Mouse (Mus musculus) Patski (cell line): ENCODE measurements around the gene Tgfb3. TPM values are rescaled to one million over a fixed set of nuclear protein-coding genes. Genes with fewer than 3 reads are reported as not detected.
A peak's percentile ranks its signal among the peaks of the same experiment; 100 is the strongest.

Experiments used
- ATAC-seq: fragments of 100-300 bp; one replicate; pipeline ENCODE4 v1.8.0; 2021
- CTCF ChIA-PET: fragments of 350-600 bp; sonication (Branson Sonifier 250); formaldehyde crosslinking; loops from one replicate; lab custom pipeline; 2022; ENCODE audit warnings: inconsistent platforms; lab: Charles Lee
- POLR2A ChIA-PET: fragments of 350-600 bp; sonication (Branson Sonifier 250); formaldehyde crosslinking; loops from one replicate; lab custom pipeline; 2022; ENCODE audit warnings: antibody characterized with exemption, inconsistent platforms; lab: Charles Lee
- DNase-seq: peaks from one replicate; pipeline ENCODE4 v3.0.0-alpha.2; 2011; ENCODE audit warnings: low read depth, low spot score
- H3K27me3 ChIP-seq: fragments of 371-371 bp; one replicate; pipeline ENCODE4 v1.5.1; 2021
- CTCF ChIP-seq: fragments of 100-300 bp; IDR thresholded peaks from one replicate; pipeline ENCODE4 v1.5.1; 2021
- in situ Hi-C: fragments of 300-500 bp; cut with MboI; formaldehyde crosslinking; loops from 3 replicates; pipeline ENCODE4 v1.11.1; 2018; ENCODE audit warnings: low pct_unique_long_range_greater_than_20kb, mixed read lengths
- polyA plus RNA-seq: library from polyadenylated mRNA; unstranded; gene quantifications from one replicate; pipeline ENCODE4 v1.2.3, GENCODE M21; 2021

The Tgfb3 gene
- polyA plus RNA-seq, 1 experiment from 2014 or later = 25.6 TPM

- DNase-seq (no peak), ATAC-seq (no peak)
- no peak for TF ChIP-seq CTCF
- no peaks in the 10 kb centered on the region for H3K27me3 ChIP-seq
- in situ Hi-C loops = no loop called here
- ChIA-PET CTCF (interaction anchor here (1.0 to 1.3 kb wide), 2 partner anchors 12 to 16 kb away, joined by 4 read pairs; no protein-coding TSS in a partner anchor), POLR2A (interaction anchor here (0.6 kb wide), 1 partner anchor 18 kb away, joined by 3 read pairs; no protein-coding TSS in a partner anchor)
These were observed 24.6 kb upstream of the Tgfb3 start for GRCm38 (mm10) chr12:86103391-86103790.

- DNase-seq (no peak), ATAC-seq (no peak)
- in situ Hi-C loops = no loop called here
- ChIA-PET CTCF (no interaction called here), POLR2A (no interaction called here)
- no peak for TF ChIP-seq CTCF
- H3K27me3 ChIP-seq = no peaks in the 10 kb centered on the region
These were observed 23.8 kb upstream of the Tgfb3 start for GRCm38 (mm10) chr12:86102686-86103085.

- no peaks in the 10 kb centered on the region for H3K27me3 ChIP-seq
- in situ Hi-C loops = no loop called here
These were observed 21.9 kb upstream of the Tgfb3 start for GRCm38 (mm10) chr12:86100711-86101110.

GRCm38 (mm10) chr12:86097781-86098180, 18.9 kb upstream of the Tgfb3 start:
- ATAC-seq (peak; percentile 35), DNase-seq (no peak)
- POLR2A ChIA-PET = no interaction called here
- in situ Hi-C loops = loop anchor here (25.0 kb wide), 2 partner anchors 760 to 790 kb away; partner anchors contain the start of genes Irf2bpl and Nek9
- no peaks in the 10 kb centered on the region for H3K27me3 ChIP-seq
- CTCF ChIA-PET = no interaction called here
- no peak for TF ChIP-seq CTCF

More at GRCm38 (mm10) chr12:86100711-86101110, 21.9 kb upstream of the Tgfb3 start:
- POLR2A ChIA-PET = no interaction called here
- TF ChIP-seq CTCF = no peak
- CTCF ChIA-PET = interaction anchor here (0.8 kb wide), 1 partner anchor 9 kb away, joined by 3 read pairs; no protein-coding TSS in a partner anchor
- DNase-seq (no peak), ATAC-seq (no peak)

- POLR2A ChIA-PET = no interaction called here
- CTCF ChIA-PET = no interaction called here
- H3K27me3 ChIP-seq = no peaks in the 10 kb centered on the region
- in situ Hi-C loops = loop anchor here (25.0 kb wide), 2 partner anchors 759 to 791 kb away; partner anchors contain the start of genes Irf2bpl and Nek9
- TF ChIP-seq CTCF = no peak
- DNase-seq = no peak
- no peak for ATAC-seq
These were observed 17.0 kb upstream of the Tgfb3 start for GRCm38 (mm10) chr12:86095806-86096205.

- POLR2A ChIA-PET = no interaction called here
- in situ Hi-C loops = loop anchor here (25.0 kb wide), 2 partner anchors 757 to 793 kb away; partner anchors contain the start of genes Irf2bpl and Nek9
- no peak for ATAC-seq
- CTCF ChIA-PET = no interaction called here
- no peaks in the 10 kb centered on the region for H3K27me3 ChIP-seq
- no peak for TF ChIP-seq CTCF
- no peak for DNase-seq
These were observed 15.2 kb upstream of the Tgfb3 start for GRCm38 (mm10) chr12:86094075-86094474.

GRCm38 (mm10) chr12:86091601-86092132, 12.8 kb upstream of the Tgfb3 start:
- H3K27me3 ChIP-seq = no peaks in the 10 kb centered on the region
- ATAC-seq = peak; percentile 80
- no peak for DNase-seq
- TF ChIP-seq CTCF = no peak
- in situ Hi-C loops = loop anchor here (25.0 kb wide), 2 partner anchors 754 to 796 kb away; partner anchors contain the start of genes Irf2bpl and Nek9
- CTCF ChIA-PET = interaction anchor here (0.8 to 1.6 kb wide), 3 partner anchors 9 to 35 kb away, joined by 3 to 4 read pairs (median 4); no protein-coding TSS in a partner anchor
- POLR2A ChIA-PET = interaction anchor here (0.7 to 0.9 kb wide), 2 partner anchors 14 to 21 kb away, joined by 3 to 4 read pairs; no protein-coding TSS in a partner anchor

- in situ Hi-C loops = loop anchor here (25.0 kb wide), 2 partner anchors 753 to 797 kb away; partner anchors contain the start of genes Irf2bpl and Nek9
- no peaks in the 10 kb centered on the region for H3K27me3 ChIP-seq
- ATAC-seq (no peak), DNase-seq (no peak)
- no peak for TF ChIP-seq CTCF
- ChIA-PET CTCF (no interaction called here), POLR2A (no interaction called here)
These were observed 11.9 kb upstream of the Tgfb3 start for GRCm38 (mm10) chr12:86090764-86091163.

GRCm38 (mm10) chr12:86088042-86088441, 9.2 kb upstream of the Tgfb3 start:
- ChIA-PET POLR2A (no interaction called here), CTCF (interaction anchor here (0.6 kb wide), 1 partner anchor 492 kb away, joined by 3 read pairs; no protein-coding TSS in a partner anchor)
- TF ChIP-seq CTCF = no peak
- DNase-seq = no peak
- ATAC-seq = no peak
- no peaks in the 10 kb centered on the region for H3K27me3 ChIP-seq
- in situ Hi-C loops = loop anchor here (25.0 kb wide), 2 partner anchors 751 to 799 kb away; partner anchors contain the start of genes Irf2bpl and Nek9

- CTCF ChIA-PET = interaction anchor here (1.3 kb wide), 1 partner anchor 17 kb away, joined by 4 read pairs; no protein-coding TSS in a partner anchor
- POLR2A ChIA-PET = no interaction called here
- in situ Hi-C loops = loop anchor here (25.0 kb wide), 2 partner anchors 749 to 801 kb away; partner anchors contain the start of genes Irf2bpl and Nek9
- no peaks in the 10 kb centered on the region for H3K27me3 ChIP-seq
- DNase-seq = no peak
- no peak for ATAC-seq
- no peak for TF ChIP-seq CTCF
These were observed 7.7 kb upstream of the Tgfb3 start for GRCm38 (mm10) chr12:86086550-86086949.

- CTCF ChIA-PET = no interaction called here
- in situ Hi-C loops = loop anchor here (25.0 kb wide), 2 partner anchors 749 to 801 kb away; partner anchors contain the start of genes Irf2bpl and Nek9
These were observed 7.0 kb upstream of the Tgfb3 start for GRCm38 (mm10) chr12:86085873-86086272.

More at GRCm38 (mm10) chr12:86085873-86086272, 7.0 kb upstream of the Tgfb3 start:
- ATAC-seq (peak; percentile 78), DNase-seq (no peak)
- no peaks in the 10 kb centered on the region for H3K27me3 ChIP-seq
- POLR2A ChIA-PET = no interaction called here
- TF ChIP-seq CTCF = no peak
